Mouse (Mus musculus) ES-E14 (cell line): ENCODE data around the gene Npdc1. TPM values are rescaled to one million over a fixed set of nuclear protein-coding genes. Genes with fewer than 3 reads are reported as not detected.

Source experiments
- DNase-seq: peaks from one replicate; pipeline ENCODE4 v3.0.0-alpha.2; 2013; ENCODE audit warnings: low read depth, low spot score
- H3K27ac ChIP-seq: 2 replicates; pipeline ENCODE4 v1.5.1; 2012; ENCODE audit warnings: low read depth, mild to moderate bottlenecking, low read length, moderate library complexity, mixed read lengths; ENCODE audit not compliant: poor library complexity, insufficient read depth, severe bottlenecking
- H3K36me3 ChIP-seq: 2 replicates; pipeline ENCODE4 v1.6.1; 2012; ENCODE audit warnings: mild to moderate bottlenecking, low read length, moderate library complexity, mixed read lengths; ENCODE audit not compliant: control insufficient read depth, poor library complexity, insufficient read depth, severe bottlenecking
- H3K4me1 ChIP-seq, 2 experiments: fragments of 150-350 bp in 1 of 2; sonication (generic) in 1 of 2; 2 replicates each; pipeline ENCODE4 v1.6.1; 2012; ENCODE audit warnings: low read length in 2 of 2, mild to moderate bottlenecking in 1 of 2, mixed read lengths in 1 of 2; ENCODE audit not compliant: control insufficient read depth in 2 of 2, insufficient read depth in 2 of 2, poor library complexity in 1 of 2
- H3K4me3 ChIP-seq, 2 experiments: fragments of 150-350 bp in 1 of 2; sonication (generic) in 1 of 2; 2 replicates each; pipeline ENCODE4 v1.5.1; 2012; ENCODE audit warnings: low read length in 2 of 2, low read depth in 1 of 2, mild to moderate bottlenecking in 1 of 2, mixed read lengths in 1 of 2; ENCODE audit not compliant: insufficient read depth in 1 of 2, poor library complexity in 1 of 2, severe bottlenecking in 1 of 2
- H3K9ac ChIP-seq: 2 replicates; pipeline ENCODE4 v1.6.1; 2012; ENCODE audit warnings: low read depth, mild to moderate bottlenecking, low read length, mixed read lengths; ENCODE audit not compliant: poor library complexity, insufficient read depth, severe bottlenecking
- H3K9me3 ChIP-seq: fragments of 150-350 bp; sonication (generic); 2 replicates; pipeline ENCODE4 v1.6.1; 2012; ENCODE audit warnings: low read depth, mild to moderate bottlenecking, low read length; ENCODE audit not compliant: control insufficient read depth, insufficient read depth
- CHD2 ChIP-seq: IDR thresholded peaks from 2 replicates; pipeline ENCODE4 v1.6.1; 2014; ENCODE audit warnings: mild to moderate bottlenecking, low read depth, low read length, inconsistent platforms
- HCFC1 ChIP-seq: IDR thresholded peaks from 2 replicates; pipeline ENCODE4 v1.6.1; 2012; ENCODE audit warnings: low read length, inconsistent platforms, borderline replicate concordance; ENCODE audit not compliant: insufficient read depth
- MAFK ChIP-seq: IDR thresholded peaks from 2 replicates; pipeline ENCODE4 v1.6.1; 2014; ENCODE audit warnings: mild to moderate bottlenecking, low read depth, low read length, inconsistent platforms; ENCODE audit not compliant: insufficient read depth
- ZC3H11A ChIP-seq: IDR thresholded peaks from 2 replicates; pipeline ENCODE4 v1.6.1; 2012; ENCODE audit warnings: low read depth, mild to moderate bottlenecking, inconsistent platforms, low read length, borderline replicate concordance
- ZNF384 ChIP-seq: IDR thresholded peaks from 2 replicates; pipeline ENCODE4 v1.6.1; 2012; ENCODE audit warnings: low read depth, low read length, inconsistent platforms
- in situ Hi-C, 2 experiments: fragments of 600-800 bp; cut with MboI; formaldehyde crosslinking; loops; one replicate each; pipeline ENCODE4 v1.15.1; 2025; ENCODE audit warnings: low sequenced_read_pairs in 2 of 2, inconsistent platforms in 1 of 2; ENCODE audit not compliant: unreplicated experiment in 2 of 2
- total RNA-seq: library from RNA; depleted of rRNA; stranded (reverse); fragments of 300-350 nt; gene quantifications from 2 replicates; pipeline ENCODE4 v1.2.3, GENCODE M21; 2012

Npdc1 gene
- total RNA-seq, 1 experiment = 28.3 TPM

GRCm38 (mm10) chr2:25397010-25397409 lies 2.1 kb upstream of the Npdc1 start:
- TF ChIP-seq ZC3H11A (no peak), ZNF384 (no peak), CHD2 (no peak), MAFK (no peak), HCFC1 (no peak)
- DNase-seq = no peak
- H3K4me1 ChIP-seq = peaks cover 0 to 9% of the 10 kb centered on the region in 2 experiments; a peak in 1 of 4 replicates
- H3K27ac ChIP-seq = no peak overlapping the region
- H3K36me3 ChIP-seq = no peaks in the 10 kb centered on the region
- in situ Hi-C loops = no loop called here
- no peak overlapping the region for H3K4me3 ChIP-seq
- no peak overlapping the region for H3K9ac ChIP-seq
- H3K9me3 ChIP-seq = no peaks in the 10 kb centered on the region

- TF ChIP-seq ZNF384 (no peak), ZC3H11A (no peak), HCFC1 (no peak), MAFK (no peak), CHD2 (no peak)
- H3K9me3 ChIP-seq = no peaks in the 10 kb centered on the region
- no peaks in the 10 kb centered on the region for H3K36me3 ChIP-seq
- no peak overlapping the region for H3K9ac ChIP-seq
- peaks cover 0 to 9% of the 10 kb centered on the region in 2 experiments; a peak in 1 of 4 replicates for H3K4me1 ChIP-seq
- in situ Hi-C loops = no loop called here
- DNase-seq = no peak
- no peak overlapping the region for H3K4me3 ChIP-seq
- no peak overlapping the region for H3K27ac ChIP-seq
These were observed 1.1 kb upstream of the Npdc1 start for GRCm38 (mm10) chr2:25398065-25398464.

- H3K9ac ChIP-seq = no peak overlapping the region
- no peaks in the 10 kb centered on the region for H3K9me3 ChIP-seq
- peaks cover 0 to 8% of the 10 kb centered on the region in 2 experiments; a peak in 1 of 4 replicates for H3K4me1 ChIP-seq
- peak overlapping the region; percentile 19 to 36; a peak in 3 of 4 replicates for H3K4me3 ChIP-seq
- H3K27ac ChIP-seq = no peak overlapping the region
- H3K36me3 ChIP-seq = no peaks in the 10 kb centered on the region
- DNase-seq = no peak
- in situ Hi-C loops = no loop called here
- TF ChIP-seq ZNF384 = no peak
- no peak for TF ChIP-seq MAFK
- TF ChIP-seq CHD2 = no peak
- no peak for TF ChIP-seq HCFC1
These were observed 1.1 kb downstream of the Npdc1 start for GRCm38 (mm10) chr2:25400291-25400690.

- in situ Hi-C loops = no loop called here
These were observed 1.6 kb downstream of the Npdc1 start for GRCm38 (mm10) chr2:25400764-25401163.

GRCm38 (mm10) chr2:25402377-25402971 lies 3.3 kb downstream of the Npdc1 start:
- DNase-seq = peak; percentile 98
- H3K9ac ChIP-seq = peak overlapping the region; percentile 77; the same call in 1 of the 2 replicates
- no peak overlapping the region for H3K27ac ChIP-seq
- H3K4me3 ChIP-seq = peak overlapping the region; percentile 79 to 88
- H3K9me3 ChIP-seq = no peaks in the 10 kb centered on the region
- TF ChIP-seq CHD2 (no peak), ZNF384 (no peak), MAFK (no peak), HCFC1 (no peak), ZC3H11A (no peak)
- H3K4me1 ChIP-seq = no peaks in the 10 kb centered on the region
- no peaks in the 10 kb centered on the region for H3K36me3 ChIP-seq
- in situ Hi-C loops = no loop called here

More at GRCm38 (mm10) chr2:25400764-25401163, 1.6 kb downstream of the Npdc1 start:
- no peak for TF ChIP-seq CHD2
- TF ChIP-seq ZC3H11A = no peak
- no peak for TF ChIP-seq MAFK
- TF ChIP-seq HCFC1 = no peak
- TF ChIP-seq ZNF384 = no peak
- Histone ChIP-seq H3K9me3 (no peaks in the 10 kb centered on the region), H3K4me3 (peak overlapping the region; percentile 19 to 36; a peak in 3 of 4 replicates), H3K36me3 (no peaks in the 10 kb centered on the region), H3K4me1 (peaks cover 0 to 5% of the 10 kb centered on the region in 2 experiments; a peak in 1 of 4 replicates), H3K27ac (no peak overlapping the region), H3K9ac (no peak overlapping the region)
- DNase-seq = no peak
